Mouse (Mus musculus) frontal cortex, postnatal 36 days (tissue): ENCODE results near the gene Xpo1.
A peak's percentile ranks its signal among the peaks of the same experiment; 100 is the strongest.
"Not testable (repeated sequence)": the region's sequence is repeated elsewhere in the genome, so short reads cannot be mapped to it uniquely, and the experiment has no call there.

Experiments
- DNase-seq, 2 experiments: peaks; one replicate each; pipeline ENCODE4 v3.0.0; 2022; ENCODE audit warnings: low spot score in 2 of 2

Xpo1 gene

DNA sequence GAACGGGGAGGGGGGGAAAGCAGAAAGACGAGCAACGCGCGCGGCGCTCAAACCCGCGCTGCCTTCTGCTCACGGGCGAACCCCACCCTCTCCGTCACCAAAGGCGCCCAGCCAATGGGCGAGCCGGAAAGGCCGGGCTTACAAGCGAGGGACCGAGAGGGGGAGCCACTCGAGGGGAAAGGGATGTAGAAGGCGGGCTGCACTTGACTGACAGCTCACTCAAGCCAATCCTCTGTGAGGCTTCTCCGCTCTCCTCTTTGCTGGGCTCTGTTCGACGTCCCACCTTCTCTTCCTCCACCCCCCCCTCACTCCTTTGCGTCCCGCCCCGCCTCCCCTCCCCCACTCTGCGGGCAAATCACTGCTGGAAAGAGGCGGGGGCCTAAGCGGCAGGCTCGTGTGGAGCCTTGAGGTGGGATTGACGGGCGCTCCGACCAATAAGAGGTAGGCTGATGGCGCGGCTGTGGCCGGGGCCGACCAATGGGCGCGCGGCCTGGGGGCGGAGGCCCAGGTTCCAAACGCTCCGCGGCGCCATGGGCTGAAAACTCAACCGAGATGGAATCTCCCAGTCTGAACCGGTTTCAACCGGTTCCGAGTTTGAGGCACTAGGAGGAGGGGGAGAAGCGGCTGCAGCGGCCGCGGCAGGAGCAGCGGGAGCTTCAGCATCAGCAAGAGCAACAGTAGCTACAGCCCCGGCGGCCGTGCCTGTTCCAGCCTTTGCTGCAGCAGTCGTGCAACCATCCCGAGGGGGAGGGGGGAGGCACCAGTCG lies at the start of gene Xpo1:
Xpo1 (plus strand) TSS at position 615 of the 767 bp plus-strand sequence.
- DNase-seq = peak; percentile 100

DNA sequence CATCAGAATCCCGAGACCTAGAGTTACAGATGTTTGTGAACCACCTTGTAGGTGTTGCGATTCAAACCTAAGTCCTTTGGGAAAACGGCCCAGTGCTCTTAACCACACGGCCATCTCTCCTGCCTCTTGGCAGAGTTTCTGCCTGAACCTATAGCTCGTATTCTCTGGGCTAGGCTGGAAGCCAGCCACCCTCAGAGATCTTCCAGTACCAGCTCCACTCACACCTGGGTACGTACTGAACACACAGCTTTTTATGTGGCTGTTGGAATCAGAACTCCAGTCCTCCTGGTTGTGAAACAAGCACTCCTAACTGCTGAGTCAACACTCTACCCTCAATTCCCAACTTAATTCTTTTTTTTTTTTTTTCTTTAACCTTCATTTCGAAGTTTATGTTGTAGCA lies 46.1 kb upstream of the Xpo1 start:
- DNase-seq = no peak

DNA sequence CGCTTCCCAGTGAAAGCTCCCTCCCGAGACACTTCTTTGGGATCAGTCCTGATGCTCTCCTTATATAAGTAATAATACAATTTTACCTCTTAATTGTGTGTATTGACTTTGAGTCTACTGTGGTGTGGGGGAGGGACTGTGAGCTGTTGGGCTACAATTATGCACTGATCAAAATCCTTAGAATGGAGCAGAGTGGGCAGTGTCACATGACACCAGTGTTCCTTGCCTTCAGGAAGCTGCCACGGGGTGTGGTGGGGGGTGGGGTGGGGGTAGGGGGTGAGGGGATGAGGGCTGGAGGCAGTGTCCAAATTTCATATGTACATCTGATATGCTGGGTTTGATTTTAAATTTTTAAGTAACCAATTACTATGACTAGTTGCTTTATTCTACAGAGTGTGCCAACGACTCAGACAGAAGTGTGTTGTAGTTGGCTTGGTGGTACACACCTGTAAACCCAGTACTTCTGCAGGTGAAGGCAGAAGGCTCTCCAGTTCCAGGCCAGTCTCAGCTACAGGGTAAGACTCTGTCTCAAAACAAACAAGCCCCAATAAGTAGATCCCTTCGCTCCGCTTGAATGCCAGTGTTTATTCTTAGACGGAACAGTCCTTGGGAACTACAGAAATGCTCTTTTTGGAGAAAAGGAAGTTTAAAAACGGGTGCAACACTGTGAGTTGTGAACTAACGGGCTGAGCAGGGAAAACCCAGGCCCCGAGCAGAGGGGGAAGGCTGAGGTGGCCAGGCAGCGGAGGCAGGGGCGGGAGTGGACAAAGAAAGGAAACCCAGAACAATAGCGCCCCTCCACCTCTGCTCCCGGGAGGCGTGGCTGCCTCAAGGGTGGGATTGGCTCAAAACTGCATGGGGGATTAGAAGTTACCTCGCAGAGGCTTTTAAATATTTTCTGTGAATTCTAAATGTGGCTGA lies 45.0 kb upstream of the Xpo1 start:
- peak in 1 of 2 experiments; percentile 1 for DNase-seq

DNA sequence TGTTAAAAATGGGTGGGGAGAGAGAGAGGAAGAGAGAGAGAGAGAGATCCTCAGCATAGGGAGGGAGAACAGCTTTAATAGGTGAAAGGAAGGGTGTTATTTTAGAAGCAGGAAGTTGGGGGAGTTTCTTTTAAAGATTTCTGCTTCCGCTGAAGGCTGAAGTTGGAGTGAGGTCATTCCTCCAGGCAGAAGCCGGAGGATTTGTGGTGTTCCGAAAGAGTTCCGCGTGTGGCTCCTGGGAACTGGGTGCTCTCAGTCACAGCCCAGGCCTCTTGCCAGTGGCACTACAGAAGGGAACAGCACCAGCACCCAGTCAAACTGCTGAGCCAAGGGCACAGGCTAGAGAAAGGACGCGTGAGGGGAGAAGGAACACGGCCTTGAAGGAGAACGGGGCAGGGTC lies 38.4 kb upstream of the Xpo1 start:
- no peak for DNase-seq

DNA sequence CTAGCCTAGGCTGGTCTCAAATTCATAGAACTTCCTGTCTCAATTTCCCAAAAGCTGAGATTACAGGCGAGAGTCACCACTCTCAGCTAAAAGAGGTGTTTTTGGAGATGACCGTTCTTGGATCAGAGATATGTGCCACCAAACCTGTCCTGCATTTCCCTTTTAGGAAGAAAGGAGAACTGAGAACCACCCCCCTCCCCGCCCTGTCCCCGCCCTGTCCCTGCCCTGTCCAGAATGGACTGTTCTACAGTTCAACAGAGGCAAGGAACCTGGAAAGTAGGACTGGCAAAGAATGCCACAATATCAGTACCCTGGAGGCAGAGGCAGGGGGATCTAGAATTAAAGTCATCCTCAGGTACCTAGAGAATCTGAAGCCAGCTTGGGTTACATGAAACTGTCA lies 19.8 kb upstream of the Xpo1 start:
- no peak for DNase-seq

DNA sequence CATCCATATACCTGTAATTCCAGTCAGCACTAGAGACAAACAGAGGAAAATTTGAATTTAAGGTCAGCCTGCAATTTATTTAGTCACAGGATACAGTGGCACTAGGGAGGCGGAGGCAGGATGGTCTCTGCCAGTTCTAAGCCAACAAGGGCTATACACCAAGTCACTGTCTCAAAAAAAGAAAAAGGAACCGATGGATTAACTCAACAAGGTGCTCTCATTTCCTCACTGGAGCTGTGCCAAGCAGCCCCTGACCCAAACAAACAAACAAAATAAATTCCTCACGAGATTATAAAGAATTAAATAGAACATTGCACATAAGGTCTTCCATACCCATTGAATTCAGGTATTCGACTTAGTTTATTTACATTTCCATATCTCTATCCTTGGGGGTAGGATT lies 1.9 kb upstream of the Xpo1 start:
- no peak for DNase-seq

DNA sequence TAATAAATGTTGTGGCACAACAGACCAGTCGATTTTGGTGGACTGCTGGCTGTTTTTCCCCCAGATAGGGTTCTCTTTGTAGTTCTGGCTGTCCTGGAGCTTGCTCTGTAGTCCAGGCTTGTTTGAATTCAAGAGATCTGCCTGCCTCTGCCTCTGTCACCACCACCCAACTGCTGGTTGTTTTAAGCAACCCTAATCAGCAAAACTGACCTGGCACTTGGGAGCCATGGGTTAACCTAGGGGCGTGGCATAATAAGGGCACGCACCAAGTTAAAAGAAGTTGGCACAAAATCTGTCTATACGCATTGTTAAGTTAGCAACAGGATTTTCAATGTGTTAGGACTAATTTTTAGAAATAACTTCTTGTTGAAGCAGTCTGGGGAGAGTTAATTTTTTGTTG lies 1.3 kb upstream of the Xpo1 start:
- DNase-seq = no peak

DNA sequence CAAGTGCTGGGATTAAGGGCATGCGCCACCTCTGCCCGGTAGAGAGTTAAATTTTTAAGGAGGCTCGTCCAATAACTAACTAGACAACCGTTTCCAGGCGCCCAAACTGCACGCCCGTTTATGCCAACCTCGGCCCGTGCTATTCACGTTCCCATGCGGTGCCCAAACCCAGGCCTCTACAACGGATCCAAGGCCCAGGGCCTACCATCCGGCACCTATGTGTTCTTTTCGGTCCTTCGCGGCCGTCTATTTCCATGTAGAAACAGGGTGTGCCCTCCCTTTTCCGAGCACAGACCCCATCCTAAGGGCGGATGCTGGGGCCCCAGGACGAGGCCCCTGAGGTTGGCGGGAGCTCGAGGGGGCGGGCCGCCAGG lies 801 bp upstream of the Xpo1 start:
- DNase-seq = no peak

DNA sequence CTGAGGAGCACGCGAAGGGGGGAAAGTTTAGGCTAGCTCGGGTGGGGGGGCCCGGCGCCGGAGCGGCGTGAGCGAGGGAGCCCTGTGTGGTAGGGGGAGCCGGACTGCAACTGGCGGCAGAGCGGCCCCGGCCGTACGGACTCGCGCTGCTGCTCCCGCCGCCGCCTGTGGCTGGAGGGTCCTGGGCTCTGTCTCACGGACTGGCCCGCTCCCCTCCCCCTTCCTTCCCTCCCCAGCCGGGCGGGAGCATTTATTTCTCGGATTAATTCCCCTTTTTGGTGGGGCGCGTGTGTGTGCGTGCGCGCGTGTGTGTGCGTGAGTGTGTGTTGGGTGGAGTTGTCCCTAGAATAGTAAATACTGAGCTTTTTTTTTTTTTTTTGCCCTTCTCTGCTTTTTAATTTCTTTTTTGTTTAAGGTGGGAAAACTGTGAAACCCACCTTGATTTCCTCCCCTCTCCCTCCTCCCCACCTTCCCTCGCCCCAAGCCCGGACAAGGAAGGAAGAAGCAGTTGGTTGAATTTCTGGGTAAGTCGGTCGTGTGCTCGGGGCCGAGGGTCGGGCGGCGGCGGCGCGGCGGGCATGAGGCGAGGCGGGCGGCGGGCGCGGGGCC lies 457 bp downstream of the Xpo1 start:
- DNase-seq = peak in 1 of 2 experiments; percentile 31

DNA sequence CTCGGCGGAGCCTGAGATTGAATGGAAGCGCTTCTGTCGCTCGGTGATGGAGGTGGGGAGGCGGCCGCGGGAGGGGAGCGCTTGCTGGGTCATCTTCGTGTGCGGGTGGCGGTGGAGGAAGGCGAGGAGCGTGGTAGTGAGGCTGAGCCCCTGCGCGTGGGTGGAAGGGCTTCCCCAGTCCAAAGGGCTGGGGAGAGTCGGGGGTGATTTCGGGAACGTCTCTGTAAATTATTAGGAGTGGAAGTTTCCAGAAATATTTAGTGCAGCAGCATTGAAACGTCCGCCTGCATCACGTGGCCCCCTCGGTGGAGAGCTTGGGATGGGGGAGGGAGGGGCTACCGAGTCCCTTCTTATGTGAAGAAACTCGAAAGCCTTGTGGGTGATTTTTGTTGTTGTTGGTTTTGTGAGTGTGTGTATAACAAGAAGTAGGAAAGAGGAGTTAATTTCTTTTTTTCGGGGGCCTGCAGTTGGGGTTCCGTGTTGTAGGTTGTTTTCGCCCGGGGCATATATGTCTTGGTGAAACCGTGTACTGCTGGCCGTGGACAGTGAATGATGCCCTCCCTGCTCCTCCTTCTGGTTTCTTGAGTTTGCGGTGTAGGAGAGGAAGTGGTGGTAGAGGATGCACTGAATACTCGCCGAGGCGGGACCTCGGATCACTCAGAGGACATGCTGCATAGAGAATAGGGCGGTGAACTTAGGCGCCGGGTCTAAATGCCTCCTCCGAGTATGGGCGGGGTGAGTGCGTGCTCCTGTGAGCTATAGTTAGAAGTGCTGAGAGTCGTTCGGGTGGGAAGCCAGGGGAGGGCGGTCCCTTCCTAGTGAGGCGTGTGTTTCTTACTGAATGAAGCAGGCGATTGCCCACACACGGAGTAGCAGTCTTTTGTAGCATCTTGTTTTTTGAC lies 1.2 kb downstream of the Xpo1 start:
- peak; percentile 59 to 64 for DNase-seq

DNA sequence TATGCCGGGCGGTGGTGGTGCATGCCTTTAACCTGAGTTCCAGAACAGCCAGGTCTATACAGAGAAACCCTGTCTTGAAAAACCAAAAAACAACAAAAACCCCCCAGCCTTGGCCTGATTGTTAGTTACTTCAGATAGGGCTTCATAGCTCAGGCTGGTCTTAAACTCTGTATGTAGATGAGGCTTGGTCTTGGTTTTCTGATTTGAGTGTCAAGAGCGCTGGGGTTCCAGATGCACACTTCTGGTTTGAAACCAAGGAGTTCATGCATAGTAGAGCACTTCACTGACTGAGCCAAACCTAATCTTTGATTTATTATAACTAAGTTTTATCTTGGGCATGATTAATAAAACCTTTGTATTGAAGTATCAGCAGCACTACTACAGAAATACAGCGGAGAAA lies 3.2 kb downstream of the Xpo1 start:
- DNase-seq = no peak

DNA sequence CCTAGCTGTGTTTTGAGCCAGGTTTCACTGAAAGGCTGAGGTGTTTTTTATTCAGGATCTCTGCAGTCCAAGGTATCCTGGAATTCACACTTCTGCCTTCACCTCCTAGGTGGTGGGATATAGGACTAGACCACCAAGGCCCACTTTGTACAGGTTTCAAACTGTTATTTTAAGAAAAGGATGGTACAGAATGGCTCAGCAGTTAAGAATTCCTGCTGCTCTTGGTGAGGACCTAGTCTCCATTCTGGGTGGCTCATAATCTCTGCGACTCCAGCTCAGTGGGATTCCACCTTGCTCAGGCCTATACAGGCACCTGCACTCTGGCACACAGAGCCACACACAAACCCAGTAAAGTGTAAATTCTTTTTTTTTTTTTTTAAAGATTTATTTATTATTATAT lies 3.6 kb downstream of the Xpo1 start:
- DNase-seq = no peak

DNA sequence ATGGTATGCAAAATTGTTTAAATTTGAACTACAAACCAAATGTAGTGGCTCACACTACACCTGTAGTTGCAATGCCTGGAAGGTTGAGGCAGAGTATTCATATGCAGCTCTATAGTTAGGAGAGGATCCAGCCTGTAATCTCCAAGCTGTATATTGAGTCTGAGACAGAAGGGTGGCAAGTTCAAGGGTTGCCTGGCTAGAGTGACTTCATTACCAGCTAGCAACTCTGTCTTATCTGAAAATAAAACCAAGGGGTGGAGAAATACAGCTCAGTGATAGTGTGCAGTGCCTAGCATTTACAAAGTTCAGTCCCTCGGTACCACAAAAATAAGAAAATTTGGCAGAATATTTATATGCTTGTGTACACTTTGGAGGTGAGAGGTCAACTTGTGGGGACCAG lies 4.3 kb downstream of the Xpo1 start:
- DNase-seq = no peak

DNA sequence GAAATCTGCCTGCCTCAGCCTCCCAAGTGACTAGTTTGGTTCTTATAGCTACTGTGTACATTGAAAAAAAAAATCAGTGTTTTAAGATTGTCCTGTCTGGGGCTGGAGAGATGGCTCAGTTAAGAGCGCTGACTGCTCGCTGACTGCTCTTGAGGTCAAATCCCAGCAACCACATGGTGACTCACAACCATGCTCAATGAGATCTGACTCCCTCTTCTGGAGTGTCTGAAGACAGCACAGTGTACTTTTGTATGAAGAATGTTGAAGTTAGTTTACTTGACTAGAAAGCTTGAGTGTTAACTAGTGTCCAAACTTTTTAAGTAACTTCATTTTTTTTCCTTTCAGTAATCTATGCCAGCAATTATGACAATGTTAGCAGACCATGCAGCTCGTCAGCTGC lies 5.6 kb downstream of the Xpo1 start:
- DNase-seq = no peak

DNA sequence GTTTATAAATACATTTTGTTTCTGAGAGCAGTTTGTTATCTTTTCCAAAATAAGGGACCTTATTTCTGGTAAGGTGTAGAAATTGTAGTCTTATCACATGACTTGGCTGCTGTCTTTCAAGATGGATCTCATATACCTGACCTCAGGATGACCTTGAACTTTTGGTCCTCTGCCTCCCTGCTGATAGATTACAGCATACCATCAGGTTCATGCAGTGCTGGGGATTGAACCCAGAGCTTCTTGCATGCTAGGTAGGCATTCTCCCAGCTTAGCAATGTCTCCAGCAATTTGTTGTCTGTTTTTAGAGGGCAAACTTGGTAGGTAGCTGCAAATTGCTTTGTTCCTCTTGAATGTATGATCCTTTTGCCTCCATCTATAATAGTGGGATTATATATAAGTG lies 9.1 kb downstream of the Xpo1 start:
- no peak for DNase-seq

DNA sequence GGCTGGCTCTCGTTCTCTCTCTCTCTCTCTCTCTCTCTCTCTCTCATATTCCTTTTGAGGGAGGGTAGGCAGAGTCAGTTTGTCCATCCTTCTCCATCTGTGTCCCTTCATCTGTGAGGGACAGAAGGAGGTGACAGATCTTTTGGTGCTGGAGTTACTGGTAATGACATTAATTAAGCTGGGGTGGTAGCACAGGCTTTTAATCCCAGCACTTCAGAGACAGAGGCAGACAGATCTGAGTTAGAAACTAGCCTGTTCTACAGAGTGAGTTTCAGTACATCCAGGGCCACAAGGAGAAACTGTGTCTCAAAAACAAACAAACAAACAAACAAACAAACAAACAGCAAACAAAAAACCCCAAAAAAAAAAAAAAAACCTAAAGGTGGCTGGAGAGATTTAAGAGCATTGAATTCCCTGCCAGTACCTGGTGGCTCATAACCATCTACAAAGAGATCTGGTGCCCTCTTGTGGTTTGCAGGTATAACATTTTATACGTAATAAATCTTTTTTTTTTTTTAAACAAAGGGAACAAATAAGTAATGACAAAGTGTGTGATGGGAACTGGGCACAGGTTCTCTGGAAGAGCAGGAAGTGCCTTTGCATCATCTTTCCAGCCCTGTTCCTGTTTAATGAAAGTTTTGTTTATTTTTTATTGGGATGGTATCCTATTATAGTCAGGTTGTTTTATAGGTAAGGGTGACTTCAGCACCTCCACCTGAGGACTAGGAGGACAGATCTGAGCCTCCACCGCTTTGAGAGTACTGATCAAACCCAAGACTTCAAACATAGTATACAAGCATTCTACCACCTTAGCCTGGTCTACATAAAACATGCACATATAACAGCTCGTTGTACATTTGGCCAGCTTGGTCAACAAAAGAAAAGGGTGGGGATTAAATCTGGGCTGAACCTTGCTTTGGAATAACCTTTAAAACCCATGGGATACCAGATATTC lies 16.2 kb downstream of the Xpo1 start:
- peak in 1 of 2 experiments; percentile 14 for DNase-seq

DNA sequence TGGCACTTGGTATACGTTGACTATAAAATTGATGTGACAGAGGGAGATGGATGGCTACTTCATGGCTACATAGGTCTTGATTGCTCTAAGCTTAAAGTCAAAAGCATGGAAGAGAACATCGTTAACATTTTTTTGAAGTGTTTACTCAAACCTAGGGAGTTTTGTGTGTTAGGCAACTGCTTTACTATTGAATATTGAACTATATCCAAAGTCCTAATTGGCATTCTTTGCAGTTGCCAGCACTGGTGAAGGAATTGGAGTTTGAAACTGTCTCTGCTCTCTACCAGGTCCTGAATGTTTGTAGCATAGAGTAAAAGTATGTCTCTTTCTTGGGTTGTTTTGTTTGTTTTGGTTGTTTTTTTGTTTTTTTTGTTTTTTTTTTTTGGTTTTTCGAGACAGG lies 19.9 kb downstream of the Xpo1 start:
- no peak for DNase-seq

DNA sequence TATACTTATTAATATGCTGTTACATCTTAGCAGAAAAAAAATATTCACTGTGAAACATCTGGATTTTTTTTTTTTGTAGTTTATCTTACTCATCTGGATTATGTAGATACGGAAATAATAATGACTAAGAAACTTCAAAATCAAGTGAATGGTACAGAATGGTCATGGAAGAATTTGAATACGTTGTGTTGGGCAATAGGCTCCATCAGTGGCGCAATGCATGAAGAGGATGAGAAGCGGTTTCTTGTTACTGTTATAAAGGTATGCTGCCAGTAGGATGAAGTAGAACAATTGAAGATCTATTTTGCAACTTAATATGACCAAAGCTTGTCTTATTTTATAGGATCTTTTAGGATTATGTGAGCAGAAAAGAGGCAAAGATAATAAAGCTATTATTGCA lies 28.6 kb downstream of the Xpo1 start:
- DNase-seq = no peak

DNA sequence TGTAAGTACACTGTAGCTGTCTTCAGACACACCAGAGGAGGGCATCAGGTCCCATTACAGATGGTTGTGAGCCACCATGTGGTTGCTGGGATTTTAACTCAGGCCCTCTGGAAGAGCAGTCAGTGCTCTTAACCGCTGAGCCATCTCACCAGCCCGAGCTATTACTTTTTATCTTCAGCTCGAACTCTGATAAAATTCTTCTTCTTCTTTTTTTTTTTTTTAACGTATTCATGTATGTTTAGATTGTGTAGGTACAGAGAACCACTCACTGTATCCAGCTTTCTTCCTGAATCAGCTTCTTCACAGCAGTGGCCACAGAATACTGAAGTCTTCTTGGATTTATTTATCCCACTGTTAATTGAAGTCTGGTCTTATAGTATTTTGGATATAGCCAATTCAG lies 33.0 kb downstream of the Xpo1 start:
- not testable (repeated sequence) for DNase-seq

DNA sequence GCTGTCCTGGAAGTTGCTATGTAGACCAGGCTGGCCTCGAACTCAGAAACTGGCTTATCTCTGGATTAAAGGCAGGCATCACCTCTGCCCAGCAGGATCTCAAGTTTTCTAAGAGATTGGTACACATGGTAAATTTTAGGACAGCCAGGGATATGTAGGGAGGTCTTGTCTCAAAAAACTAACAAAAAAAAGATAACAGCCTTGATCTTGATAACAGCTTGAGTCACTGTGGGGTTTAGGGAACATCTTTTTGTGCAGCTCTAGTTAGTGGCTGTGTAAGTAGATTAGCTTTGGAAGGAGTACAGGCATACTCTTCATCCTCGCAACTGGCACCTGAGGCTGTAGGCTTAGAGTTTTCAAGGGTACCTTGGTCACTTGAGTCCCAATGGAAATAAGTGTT lies 41.5 kb downstream of the Xpo1 start:
- DNase-seq = no peak
